Mouse (Mus musculus) kidney, adult 2 months (tissue): ENCODE data around the gene Krt84.

Experiments used
- CTCF ChIP-seq: fragments of 200-500 bp; conservative IDR thresholded peaks from 2 replicates; pipeline ENCODE4 v1.5.1; 2011; ENCODE audit warnings: low read depth, mild to moderate bottlenecking, control low read depth, low read length, moderate library complexity, mixed read lengths; ENCODE audit not compliant: insufficient read depth, insufficient read length
- POLR2A ChIP-seq: fragments of 200-500 bp; IDR thresholded peaks from one replicate; pipeline ENCODE4 v1.6.1; 2011; ENCODE audit warnings: low read depth, low read length, control low read depth

GRCm38 (mm10) chr15:101536054-101536850, 3.6 kb upstream of the Krt84 start:
- no peak for TF ChIP-seq CTCF
- no peak for TF ChIP-seq POLR2A
